Mouse (Mus musculus) G1E (cell line): ENCODE measurements around the gene Cic. TPM values are rescaled to one million over a fixed set of nuclear protein-coding genes. Genes with fewer than 3 reads are reported as not detected.
"Not testable (repeated sequence)": the region's sequence is repeated elsewhere in the genome, so short reads cannot be mapped to it uniquely, and the experiment has no call there.

Source experiments
- ATAC-seq: 2 replicates; pipeline ENCODE4 v1.8.0; 2016; ENCODE audit warnings: mild to moderate bottlenecking; ENCODE audit not compliant: insufficient number of reproducible peaks, poor library complexity, low FRiP score, severe bottlenecking; ENCODE audit errors: extremely low read depth
- DNase-seq: peaks from one replicate; pipeline ENCODE4 v3.0.0; 2012; ENCODE audit warnings: low spot score
- H3K27me3 ChIP-seq: 2 replicates; pipeline ENCODE4 v1.6.1; 2012; ENCODE audit warnings: mild to moderate bottlenecking, low read length, inconsistent platforms; ENCODE audit not compliant: insufficient read depth
- H3K36me3 ChIP-seq: replicated peaks from 2 replicates; pipeline ENCODE3; 2012; ENCODE audit warnings: mild to moderate bottlenecking, inconsistent platforms
- H3K4me1 ChIP-seq: 2 replicates; pipeline ENCODE4 v1.6.1; 2012; ENCODE audit warnings: low read depth, low read length, inconsistent platforms, mixed read lengths; ENCODE audit not compliant: insufficient read depth
- H3K4me3 ChIP-seq: 2 replicates; pipeline ENCODE4 v1.5.1; 2012; ENCODE audit warnings: low read depth, mild to moderate bottlenecking, inconsistent platforms, low read length, moderate library complexity, mixed read lengths
- H3K9me3 ChIP-seq: replicated peaks from 2 replicates; pipeline ENCODE4 v1.6.1; 2012; ENCODE audit warnings: inconsistent platforms
- CTCF ChIP-seq: IDR thresholded peaks from 2 replicates; pipeline ENCODE4 v1.5.1; 2012; ENCODE audit warnings: low read depth, low read length, inconsistent platforms, mixed read lengths
- GATA1 ChIP-seq: IDR thresholded peaks from 2 replicates; pipeline ENCODE4 v1.6.1; 2012; ENCODE audit warnings: borderline replicate concordance, low read length, inconsistent platforms, mixed read lengths
- GATA2 ChIP-seq: IDR thresholded peaks from 2 replicates; pipeline ENCODE4 v1.6.1; 2012; ENCODE audit warnings: low read depth, low read length, inconsistent platforms, borderline replicate concordance
- POLR2AphosphoS5 ChIP-seq: IDR thresholded peaks from 2 replicates; pipeline ENCODE4 v1.6.1; 2012; ENCODE audit warnings: low read depth, low read length, inconsistent platforms; ENCODE audit not compliant: insufficient replicate concordance
- TAL1 ChIP-seq: conservative IDR thresholded peaks from 2 replicates; pipeline ENCODE4 v1.6.1; 2012; ENCODE audit warnings: low read depth, low read length, inconsistent platforms, mixed read lengths
- polyA plus RNA-seq: library from polyadenylated mRNA; stranded (reverse); fragments of >175 nt; gene quantifications from 2 replicates; pipeline ENCODE4 v1.2.3, GENCODE M21; 2012
- total RNA-seq, 2 experiments: library from RNA; stranded (forward) in 1 of 2; stranded (reverse) in 1 of 2; fragments of 200-1000 nt in 1 of 2; fragments of >200 nt in 1 of 2; fragmentation: Nextera tagmentation in 1 of 2; gene quantifications; 2 replicates each; pipeline ENCODE4 v1.2.3; 2014 to 2017

The Cic gene
- total and polyA plus RNA-seq, 3 experiments: 32.2 to 382 (median 160) TPM

- no peak overlapping the region for H3K4me3 ChIP-seq
- ATAC-seq (no peak), DNase-seq (no peak)
- peaks cover 13% of the 10 kb centered on the region for H3K36me3 ChIP-seq
- H3K27me3 ChIP-seq: peaks cover 14% of the 10 kb centered on the region
- H3K9me3 ChIP-seq: no peaks in the 10 kb centered on the region
- peaks cover 36% of the 10 kb centered on the region for H3K4me1 ChIP-seq
- TF ChIP-seq CTCF (no peak), GATA2 (no peak), GATA1 (no peak), TAL1 (no peak), POLR2AphosphoS5 (no peak)
Observed at GRCm38 (mm10) chr7:25251822-25252221, 15.7 kb upstream of the Cic start.

DNA sequence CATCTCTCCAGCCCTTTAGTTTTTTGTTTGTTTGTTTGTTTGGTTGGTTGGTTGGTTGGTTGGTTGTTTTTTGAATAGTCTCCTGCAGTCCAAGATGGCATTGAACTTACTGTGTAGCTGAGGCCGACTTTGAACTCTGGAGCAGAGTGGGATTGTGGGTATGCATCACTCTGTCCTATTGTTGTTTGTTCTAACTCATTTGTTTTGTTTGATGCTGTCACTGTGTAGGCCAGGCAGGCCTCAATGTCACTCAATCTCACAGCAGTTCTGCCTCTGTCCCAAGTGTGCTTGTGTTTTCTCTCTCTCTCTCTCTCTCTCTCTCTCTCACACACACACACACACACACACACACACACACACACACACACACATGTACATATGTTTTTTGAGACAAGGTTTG, 5.6 kb upstream of the Cic start:
- Histone ChIP-seq H3K4me3 (no peak overlapping the region), H3K9me3 (no peaks in the 10 kb centered on the region), H3K4me1 (peaks cover 14% of the 10 kb centered on the region), H3K36me3 (no peaks in the 10 kb centered on the region), H3K27me3 (peaks cover 6% of the 10 kb centered on the region)
- DNase-seq (no peak), ATAC-seq (no peak)
- TF ChIP-seq GATA1 (no peak), POLR2AphosphoS5 (no peak), CTCF (no peak), TAL1 (no peak), GATA2 (no peak)

GRCm38 (mm10) chr7:25263968-25264870, 3.3 kb upstream of the Cic start:
- DNase-seq (no peak), ATAC-seq (no peak)
- Histone ChIP-seq H3K4me1 (peaks cover 26% of the 10 kb centered on the region), H3K36me3 (no peaks in the 10 kb centered on the region), H3K4me3 (no peak overlapping the region), H3K27me3 (no peaks in the 10 kb centered on the region), H3K9me3 (no peaks in the 10 kb centered on the region)
- no peak for TF ChIP-seq GATA1
- no peak for TF ChIP-seq GATA2
- TF ChIP-seq CTCF: no peak
- TF ChIP-seq POLR2AphosphoS5: no peak
- TF ChIP-seq TAL1: no peak

DNA sequence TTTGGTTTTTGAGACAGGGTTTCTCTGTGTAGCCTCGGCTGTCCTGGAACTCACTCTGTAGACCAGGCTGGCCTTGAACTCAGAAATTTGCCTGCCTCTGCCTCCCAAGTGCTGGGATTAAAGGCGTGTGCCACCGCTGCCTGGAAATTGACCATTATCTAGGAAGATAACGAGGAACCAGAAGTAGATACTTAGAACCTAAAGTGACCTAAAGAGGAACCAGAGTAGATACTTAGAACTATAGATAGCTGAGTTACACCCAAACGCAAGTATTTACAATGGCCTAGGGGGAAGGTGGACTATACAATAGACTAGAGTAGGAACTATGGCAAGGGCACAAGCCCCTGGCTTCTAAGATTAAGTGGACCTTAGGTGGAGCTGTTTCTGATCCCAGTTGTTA, 1.8 kb upstream of the Cic start:
- DNase-seq, ATAC-seq, H3K9me3 ChIP-seq, H3K4me3 ChIP-seq, H3K27me3 ChIP-seq: not testable (repeated sequence)
- H3K4me1 ChIP-seq: peaks cover 41% of the 10 kb centered on the region
- H3K36me3 ChIP-seq: peaks cover 12% of the 10 kb centered on the region

DNA sequence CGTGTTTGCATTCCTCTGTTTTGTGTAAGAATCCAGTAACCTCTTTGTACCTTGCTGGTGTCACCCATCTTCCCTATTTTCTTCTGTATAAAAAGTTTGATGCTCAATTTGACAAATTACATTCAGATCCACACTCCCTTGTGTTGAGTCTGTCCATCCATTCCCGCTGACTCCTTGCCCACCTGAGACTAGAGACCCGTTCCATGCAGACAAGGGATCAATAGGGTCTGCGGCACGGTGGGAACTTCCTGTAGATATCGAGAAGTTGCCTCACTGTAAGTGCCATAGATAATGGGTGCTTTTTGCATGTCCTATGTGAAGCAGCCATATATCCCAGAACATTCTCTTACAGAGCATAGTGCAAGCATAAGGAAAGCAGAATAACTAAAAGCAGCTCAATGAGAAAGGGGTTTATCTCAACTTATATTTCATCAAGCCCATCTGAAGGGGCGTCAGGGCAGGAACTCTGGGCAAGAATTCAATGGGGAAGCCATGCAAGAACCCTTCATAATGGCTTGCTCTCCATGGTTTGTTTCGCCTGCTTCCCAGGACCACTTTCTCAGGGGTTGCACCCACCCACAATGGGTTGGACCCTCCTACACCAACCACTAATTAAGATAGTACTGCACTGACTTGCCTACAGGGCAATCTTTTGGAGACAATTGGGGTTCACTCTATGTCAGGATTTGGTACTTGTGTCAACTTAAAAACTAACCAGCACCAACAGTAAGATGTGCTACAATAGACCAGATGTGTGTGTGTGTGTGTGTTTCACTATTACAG, 1.1 kb upstream of the Cic start:
- H3K9me3 ChIP-seq: no peaks in the 10 kb centered on the region
- peak overlapping the region; percentile 85; the same call in 1 of the 2 replicates for H3K4me3 ChIP-seq
- TF ChIP-seq GATA2 (no peak), TAL1 (no peak), GATA1 (no peak), CTCF (no peak), POLR2AphosphoS5 (no peak)
- H3K4me1 ChIP-seq: peaks cover 47% of the 10 kb centered on the region
- no peak for ATAC-seq
- H3K36me3 ChIP-seq: peaks cover 18% of the 10 kb centered on the region
- DNase-seq: no peak
- no peaks in the 10 kb centered on the region for H3K27me3 ChIP-seq

DNA sequence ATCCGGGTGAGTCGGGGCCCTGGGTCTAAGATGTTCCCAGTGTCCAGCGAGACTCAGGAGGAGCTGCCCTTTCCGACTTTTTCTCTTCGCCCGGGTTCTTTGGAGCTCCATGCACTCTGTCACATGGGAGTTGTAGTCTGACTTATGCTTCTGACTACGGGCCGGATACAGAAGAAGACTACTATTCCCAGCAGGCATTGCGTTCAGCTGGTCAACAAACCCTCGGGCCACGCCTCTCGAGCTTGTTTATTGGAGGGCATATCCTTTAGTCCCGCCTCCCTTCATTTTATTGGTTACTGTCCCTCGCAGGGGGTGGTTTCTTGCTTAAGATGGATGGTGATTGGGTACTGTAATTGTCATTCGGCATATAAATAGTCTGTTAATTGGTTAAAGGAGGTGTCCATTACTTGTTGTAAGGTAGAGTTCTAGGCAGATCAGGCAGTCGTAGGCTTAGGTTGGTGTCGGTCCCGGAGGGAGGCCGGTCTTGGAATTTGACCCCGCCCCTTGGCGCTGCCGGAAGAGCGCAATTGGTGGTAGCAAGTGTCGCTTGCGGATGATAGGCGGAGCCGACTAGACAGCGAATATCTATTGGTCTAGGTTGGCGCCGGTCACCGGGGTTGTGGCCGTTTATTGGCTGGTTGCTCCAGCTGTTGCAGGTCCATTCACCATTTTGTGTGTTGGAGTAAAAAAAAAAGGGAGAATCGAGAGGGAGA, 403 bp downstream of the Cic start:
- ATAC-seq (peak; percentile 79), DNase-seq (peak; percentile 95)
- peaks cover 63% of the 10 kb centered on the region for H3K4me1 ChIP-seq
- no peaks in the 10 kb centered on the region for H3K27me3 ChIP-seq
- H3K4me3 ChIP-seq: peak overlapping the region; percentile 85
- H3K36me3 ChIP-seq: peaks cover 34% of the 10 kb centered on the region
- no peak for TF ChIP-seq GATA1
- TF ChIP-seq TAL1: no peak
- no peak for TF ChIP-seq GATA2
- no peak for TF ChIP-seq POLR2AphosphoS5
- no peak for TF ChIP-seq CTCF
- no peaks in the 10 kb centered on the region for H3K9me3 ChIP-seq
